Mouse (Mus musculus): ENCODE measurements around the gene Rnf130. TPM values are rescaled to one million over a fixed set of nuclear protein-coding genes. Genes with fewer than 3 reads are reported as not detected.

Rnf130 gene
- polyA plus RNA-seq, 1 experiment, result 31.9 TPM

- TF ChIP-seq CTCF (IDR thresholded peaks at IDR 0.05; ENCODE audit: borderline replicate concordance, insufficient read depth, low read length) (no peak), POLR2A (IDR thresholded peaks at IDR 0.05; ENCODE audit: low read depth, low read length) (no peak)
- Histone ChIP-seq H3K4me3 (ENCODE audit: insufficient read depth, low read length) (no peak overlapping the region), H3K4me1 (ENCODE audit: control insufficient read depth, insufficient read depth, low read length) (no peaks in the 10 kb centered on the region), H3K27ac (ENCODE audit: insufficient read depth, low read length) (no peak overlapping the region)
Observed at GRCm38 (mm10) chr11:50066088-50066487, 40.9 kb downstream of the Rnf130 start.

- no peaks in the 10 kb centered on the region for H3K4me1 ChIP-seq (ENCODE audit: control insufficient read depth, insufficient read depth, low read length)
- no peak overlapping the region for H3K27ac ChIP-seq (ENCODE audit: insufficient read depth, low read length)
- no peak overlapping the region for H3K4me3 ChIP-seq (ENCODE audit: insufficient read depth, low read length)
- TF ChIP-seq CTCF (IDR thresholded peaks at IDR 0.05; ENCODE audit: borderline replicate concordance, insufficient read depth, low read length), result no peak
- TF ChIP-seq POLR2A (IDR thresholded peaks at IDR 0.05; ENCODE audit: low read depth, low read length), result no peak
Observed at GRCm38 (mm10) chr11:50073830-50074229, 48.7 kb downstream of the Rnf130 start.

DNA sequence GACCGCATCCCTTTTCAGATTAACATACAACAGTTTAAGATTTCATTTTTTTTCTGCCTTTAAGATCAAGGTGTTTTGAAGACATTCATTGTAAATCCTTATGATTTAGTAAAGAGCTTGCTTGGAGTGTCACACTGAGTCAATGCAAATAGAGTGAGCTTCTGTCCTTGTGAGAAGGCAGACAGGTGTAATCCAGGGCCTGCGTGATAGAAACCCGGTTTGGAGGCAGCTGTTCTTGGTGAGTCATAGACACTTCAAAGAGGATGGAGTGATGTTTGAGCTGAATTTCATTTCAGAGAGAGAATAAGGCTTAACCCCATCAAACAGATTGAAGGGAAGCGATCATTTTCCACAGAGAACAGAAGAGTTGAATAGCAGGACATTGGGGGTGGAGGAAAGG lies 51.6 kb downstream of the Rnf130 start:
- Histone ChIP-seq H3K4me1 (ENCODE audit: control insufficient read depth, insufficient read depth, low read length) (no peaks in the 10 kb centered on the region), H3K27ac (ENCODE audit: insufficient read depth, low read length) (no peak overlapping the region), H3K4me3 (ENCODE audit: insufficient read depth, low read length) (no peak overlapping the region)
- TF ChIP-seq POLR2A (IDR thresholded peaks at IDR 0.05; ENCODE audit: low read depth, low read length) (no peak), CTCF (IDR thresholded peaks at IDR 0.05; ENCODE audit: borderline replicate concordance, insufficient read depth, low read length) (no peak)

DNA sequence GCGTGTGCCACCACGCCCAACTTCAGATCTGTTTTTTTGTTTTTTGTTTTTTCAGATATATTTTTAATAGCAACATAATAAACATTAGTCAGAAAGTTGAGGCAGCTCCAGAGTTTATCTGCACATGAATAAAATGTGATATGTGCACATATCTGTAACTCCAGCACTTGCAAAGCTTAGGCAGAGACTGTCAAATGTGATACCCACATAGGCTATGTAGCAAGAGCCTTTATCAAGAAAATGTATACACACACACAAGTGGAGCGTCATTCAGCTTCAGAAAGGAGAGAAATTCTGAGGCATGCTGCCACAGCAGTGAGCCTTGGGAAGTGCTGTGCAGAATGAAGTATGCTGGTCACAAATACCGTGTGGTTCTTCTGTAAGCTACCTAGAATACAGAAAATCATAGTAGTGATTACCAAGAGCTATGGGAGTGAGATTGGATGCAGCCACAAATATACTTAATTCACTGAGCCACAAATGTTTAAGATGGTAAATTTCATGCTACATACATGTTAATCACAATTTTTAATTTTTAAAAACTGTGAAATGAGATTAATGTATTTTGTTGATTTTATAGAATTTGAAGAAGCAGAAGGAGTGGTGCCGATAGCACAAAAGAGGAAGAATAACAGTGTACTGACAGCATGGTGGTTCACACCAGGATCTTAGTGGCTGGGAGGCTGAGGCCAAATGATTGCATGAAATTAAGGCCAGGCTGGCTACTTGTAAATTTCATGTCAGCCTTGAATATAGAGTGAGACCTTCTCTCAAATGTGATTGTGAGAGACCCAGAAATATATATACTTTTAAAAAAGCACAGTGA lies 56.4 kb downstream of the Rnf130 start:
- no peak for TF ChIP-seq CTCF (IDR thresholded peaks at IDR 0.05; ENCODE audit: borderline replicate concordance, insufficient read depth, low read length)
- Histone ChIP-seq H3K4me3 (ENCODE audit: insufficient read depth, low read length) (no peak overlapping the region), H3K4me1 (ENCODE audit: control insufficient read depth, insufficient read depth, low read length) (no peaks in the 10 kb centered on the region), H3K27ac (ENCODE audit: insufficient read depth, low read length) (no peak overlapping the region)

GRCm38 (mm10) chr11:50086211-50086610 lies 61.1 kb downstream of the Rnf130 start:
- H3K27ac ChIP-seq (ENCODE audit: insufficient read depth, low read length), result no peak overlapping the region
- H3K4me3 ChIP-seq (ENCODE audit: insufficient read depth, low read length), result no peak overlapping the region
- H3K4me1 ChIP-seq (ENCODE audit: control insufficient read depth, insufficient read depth, low read length), result no peaks in the 10 kb centered on the region
- TF ChIP-seq POLR2A (IDR thresholded peaks at IDR 0.05; ENCODE audit: low read depth, low read length) (no peak), CTCF (IDR thresholded peaks at IDR 0.05; ENCODE audit: borderline replicate concordance, insufficient read depth, low read length) (no peak)

DNA sequence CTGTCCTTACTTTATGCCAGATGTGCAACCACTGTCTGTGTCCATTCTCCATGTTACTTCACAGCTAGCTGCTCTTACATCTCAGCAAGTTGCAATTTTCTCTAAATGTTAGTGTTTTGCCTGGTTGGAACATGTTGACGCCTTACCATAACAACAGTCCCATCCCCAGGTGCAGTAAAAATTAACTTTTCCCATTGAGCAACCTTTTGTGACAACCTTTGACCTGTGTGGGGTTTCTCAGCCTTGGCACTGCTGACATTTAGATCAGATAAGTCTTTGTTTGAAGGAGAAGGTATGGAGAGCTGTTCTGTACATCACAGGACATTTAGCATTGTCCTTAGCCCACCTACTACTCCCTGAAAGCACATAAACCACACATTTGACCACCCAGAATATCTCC lies 64.7 kb downstream of the Rnf130 start:
- Histone ChIP-seq H3K27ac (ENCODE audit: insufficient read depth, low read length) (no peak overlapping the region), H3K4me1 (ENCODE audit: control insufficient read depth, insufficient read depth, low read length) (no peaks in the 10 kb centered on the region)
- TF ChIP-seq CTCF (IDR thresholded peaks at IDR 0.05; ENCODE audit: borderline replicate concordance, insufficient read depth, low read length) (no peak), POLR2A (IDR thresholded peaks at IDR 0.05; ENCODE audit: low read depth, low read length) (no peak)

DNA sequence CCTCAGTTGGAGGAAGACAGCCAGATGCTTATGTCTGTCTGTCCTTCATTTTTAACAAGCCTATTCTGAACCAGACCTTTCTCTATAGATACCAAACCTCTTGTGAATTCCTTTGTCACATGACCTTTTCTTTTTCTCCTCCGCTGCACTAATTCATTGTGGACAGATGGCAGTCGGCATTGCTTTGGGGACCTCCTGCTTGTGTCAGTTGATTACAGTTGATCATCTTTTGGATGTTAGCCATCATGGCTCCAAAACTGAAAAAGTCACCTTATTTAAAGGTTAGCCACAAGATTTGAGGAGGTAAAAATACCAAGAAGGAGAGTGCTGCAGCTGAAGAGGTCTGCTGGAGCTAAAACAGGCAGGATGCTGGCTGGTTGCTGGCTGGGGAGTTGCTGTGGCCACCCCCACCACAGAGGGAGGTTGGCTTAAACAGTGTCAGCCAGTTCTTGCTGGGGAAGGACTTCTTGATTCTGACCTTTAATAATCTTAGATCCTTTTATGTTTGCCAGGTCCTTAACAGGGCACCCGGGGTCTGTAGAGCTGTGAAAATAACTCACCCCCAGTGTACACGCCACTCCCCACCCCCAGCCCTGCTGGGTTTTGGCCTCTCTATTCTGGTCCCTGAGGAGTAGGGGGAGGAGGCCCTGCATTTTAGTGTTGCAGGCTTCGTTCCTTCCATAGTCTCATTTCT lies 66.0 kb downstream of the Rnf130 start:
- no peak overlapping the region for H3K27ac ChIP-seq (ENCODE audit: insufficient read depth, low read length)
- no peak for TF ChIP-seq POLR2A (IDR thresholded peaks at IDR 0.05; ENCODE audit: low read depth, low read length)
- TF ChIP-seq CTCF (IDR thresholded peaks at IDR 0.05; ENCODE audit: borderline replicate concordance, insufficient read depth, low read length), result no peak
- no peak overlapping the region for H3K4me3 ChIP-seq (ENCODE audit: insufficient read depth, low read length)

More for the DNA sequence above, 64.7 kb downstream of the Rnf130 start:
- H3K4me3 ChIP-seq (ENCODE audit: insufficient read depth, low read length), result no peak overlapping the region

GRCm38 (mm10) chr11:50091681-50092080 lies 66.5 kb downstream of the Rnf130 start:
- H3K27ac ChIP-seq (ENCODE audit: insufficient read depth, low read length), result no peak overlapping the region
- H3K4me3 ChIP-seq (ENCODE audit: insufficient read depth, low read length), result no peak overlapping the region
- H3K4me1 ChIP-seq (ENCODE audit: control insufficient read depth, insufficient read depth, low read length), result no peaks in the 10 kb centered on the region
- TF ChIP-seq POLR2A (IDR thresholded peaks at IDR 0.05; ENCODE audit: low read depth, low read length), result no peak

More for the DNA sequence above, 66.0 kb downstream of the Rnf130 start:
- no peaks in the 10 kb centered on the region for H3K4me1 ChIP-seq (ENCODE audit: control insufficient read depth, insufficient read depth, low read length)

- no peaks in the 10 kb centered on the region for H3K4me1 ChIP-seq (ENCODE audit: control insufficient read depth, insufficient read depth, low read length)
- TF ChIP-seq POLR2A (IDR thresholded peaks at IDR 0.05; ENCODE audit: low read depth, low read length), result no peak
- no peak for TF ChIP-seq CTCF (IDR thresholded peaks at IDR 0.05; ENCODE audit: borderline replicate concordance, insufficient read depth, low read length)
- no peak overlapping the region for H3K4me3 ChIP-seq (ENCODE audit: insufficient read depth, low read length)
- no peak overlapping the region for H3K27ac ChIP-seq (ENCODE audit: insufficient read depth, low read length)
Observed at GRCm38 (mm10) chr11:50095661-50096060, 70.5 kb downstream of the Rnf130 start.

DNA sequence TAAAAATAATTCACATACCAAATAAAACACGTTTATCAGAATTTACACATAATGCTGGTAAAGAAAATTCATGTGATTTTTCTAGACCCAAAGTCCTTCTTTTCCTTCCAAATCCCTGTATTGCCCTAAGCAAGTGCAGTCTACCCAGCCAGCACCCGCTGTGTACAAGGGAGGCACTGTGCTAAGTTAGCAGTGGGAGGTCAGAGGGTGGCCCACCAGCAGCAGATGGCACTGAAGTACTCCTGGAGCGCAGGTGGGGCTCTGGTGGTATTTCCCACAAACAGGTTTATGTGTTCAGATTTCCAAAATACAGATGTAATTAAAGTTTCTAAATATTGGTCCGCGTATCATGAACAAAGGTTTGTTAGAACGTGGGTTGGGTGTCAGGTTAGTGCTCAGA lies 71.9 kb downstream of the Rnf130 start:
- TF ChIP-seq CTCF (IDR thresholded peaks at IDR 0.05; ENCODE audit: borderline replicate concordance, insufficient read depth, low read length) (no peak), POLR2A (IDR thresholded peaks at IDR 0.05; ENCODE audit: low read depth, low read length) (no peak)
- Histone ChIP-seq H3K27ac (ENCODE audit: insufficient read depth, low read length) (no peak overlapping the region), H3K4me3 (ENCODE audit: insufficient read depth, low read length) (no peak overlapping the region), H3K4me1 (ENCODE audit: control insufficient read depth, insufficient read depth, low read length) (no peaks in the 10 kb centered on the region)

Data from embryonic fibroblast, embryonic 13.5 days (primary cell).